Mouse (Mus musculus): ENCODE results near the gene Sec22b. TPM values are rescaled to one million over a fixed set of nuclear protein-coding genes. Genes with fewer than 3 reads are reported as not detected.

The Sec22b gene
- polyA plus RNA-seq, 1 experiment from 2014 or later, result 187 TPM

- WGBS, result 94% methylated on average over 10 of the region's 10 CpGs
- H3K27me3 ChIP-seq (replicated peaks; ENCODE audit: control insufficient read depth, insufficient read depth, low read length), result no peaks in the 10 kb centered on the region
- no peaks in the 10 kb centered on the region for H3K4me1 ChIP-seq (ENCODE audit: control insufficient read depth, insufficient read depth, low read length)
- no peak overlapping the region for H3K9ac ChIP-seq (ENCODE audit: low read depth, low read length)
- H3K27ac ChIP-seq (replicated peaks; ENCODE audit: low read depth, low read length), result no peak overlapping the region
- H3K4me3 ChIP-seq (ENCODE audit: low read depth, low read length), result no peak overlapping the region
- peaks cover 96% of the 10 kb centered on the region for H3K36me3 ChIP-seq (ENCODE audit: control insufficient read depth, insufficient read depth, low read length)
- ATAC-seq (ENCODE audit: low read depth) (no peak), DNase-seq (ENCODE audit: low spot score) (no peak)
- no peak overlapping the region for H3K4me2 ChIP-seq (ENCODE audit: low read depth, low read length)
- H3K9me3 ChIP-seq (ENCODE audit: control insufficient read depth, low read length), result no peaks in the 10 kb centered on the region
Observed at GRCm38 (mm10) chr3:97918885-97919550, 18.0 kb downstream of the Sec22b start.

GRCm38 (mm10) chr3:97925246-97925645 is 24.3 kb downstream of the Sec22b start:
- ATAC-seq (ENCODE audit: low read depth) (no peak), DNase-seq (ENCODE audit: low spot score) (no peak)
- Histone ChIP-seq H3K4me2 (ENCODE audit: low read depth, low read length) (no peak overlapping the region), H3K36me3 (ENCODE audit: control insufficient read depth, insufficient read depth, low read length) (peaks cover 38% of the 10 kb centered on the region), H3K4me1 (ENCODE audit: control insufficient read depth, insufficient read depth, low read length) (0 out of 2 replicates have a peak, but pooled peaks cover 5% of the 10 kb centered on the region), H3K27ac (replicated peaks; ENCODE audit: low read depth, low read length) (no peak overlapping the region), H3K9me3 (ENCODE audit: control insufficient read depth, low read length) (no peaks in the 10 kb centered on the region), H3K27me3 (replicated peaks; ENCODE audit: control insufficient read depth, insufficient read depth, low read length) (no peaks in the 10 kb centered on the region), H3K4me3 (ENCODE audit: low read depth, low read length) (no peak overlapping the region), H3K9ac (ENCODE audit: low read depth, low read length) (no peak overlapping the region)
- 90% methylated on average over 2 of the region's 2 CpGs for WGBS

- Histone ChIP-seq H3K9me3 (ENCODE audit: control insufficient read depth, low read length) (no peaks in the 10 kb centered on the region), H3K27ac (replicated peaks; ENCODE audit: low read depth, low read length) (no peak overlapping the region), H3K4me3 (ENCODE audit: low read depth, low read length) (no peak overlapping the region), H3K36me3 (ENCODE audit: control insufficient read depth, insufficient read depth, low read length) (peaks cover 18% of the 10 kb centered on the region; the same call in 1 of the 2 replicates), H3K27me3 (replicated peaks; ENCODE audit: control insufficient read depth, insufficient read depth, low read length) (no peaks in the 10 kb centered on the region), H3K4me1 (ENCODE audit: control insufficient read depth, insufficient read depth, low read length) (peaks cover 18% of the 10 kb centered on the region), H3K4me2 (ENCODE audit: low read depth, low read length) (no peak overlapping the region), H3K9ac (ENCODE audit: low read depth, low read length) (no peak overlapping the region)
- DNase-seq (ENCODE audit: low spot score), result no peak
- WGBS, result 74% methylated on average over 4 of the region's 4 CpGs
- ATAC-seq (ENCODE audit: low read depth), result no peak
Observed at GRCm38 (mm10) chr3:97927322-97927721, 26.3 kb downstream of the Sec22b start.

GRCm38 (mm10) chr3:97928968-97929858 is 28.2 kb downstream of the Sec22b start:
- H3K27ac ChIP-seq (replicated peaks; ENCODE audit: low read depth, low read length), result no peak overlapping the region
- no peak overlapping the region for H3K4me2 ChIP-seq (ENCODE audit: low read depth, low read length)
- ATAC-seq (ENCODE audit: low read depth) (peak; percentile 67), DNase-seq (ENCODE audit: low spot score) (peak; percentile 92)
- H3K9ac ChIP-seq (ENCODE audit: low read depth, low read length), result no peak overlapping the region
- H3K4me3 ChIP-seq (ENCODE audit: low read depth, low read length), result no peak overlapping the region
- H3K9me3 ChIP-seq (ENCODE audit: control insufficient read depth, low read length), result no peaks in the 10 kb centered on the region
- H3K36me3 ChIP-seq (ENCODE audit: control insufficient read depth, insufficient read depth, low read length), result no peaks in the 10 kb centered on the region
- H3K27me3 ChIP-seq (replicated peaks; ENCODE audit: control insufficient read depth, insufficient read depth, low read length), result no peaks in the 10 kb centered on the region
- WGBS, result 53% methylated on average over 9 of the region's 9 CpGs
- H3K4me1 ChIP-seq (ENCODE audit: control insufficient read depth, insufficient read depth, low read length), result peaks cover 33% of the 10 kb centered on the region

- no peak overlapping the region for H3K27ac ChIP-seq (replicated peaks; ENCODE audit: low read depth, low read length)
- DNase-seq (ENCODE audit: low spot score) (peak; percentile 62), ATAC-seq (ENCODE audit: low read depth) (no peak)
- 25% methylated on average over 12 of the region's 12 CpGs for WGBS
- no peaks in the 10 kb centered on the region for H3K36me3 ChIP-seq (ENCODE audit: control insufficient read depth, insufficient read depth, low read length)
- H3K4me2 ChIP-seq (ENCODE audit: low read depth, low read length), result peak overlapping the region; percentile 30
- 0 out of 2 replicates have a peak overlapping the region, but pooled peaks have one; percentile 2 for H3K9ac ChIP-seq (ENCODE audit: low read depth, low read length)
- H3K27me3 ChIP-seq (replicated peaks; ENCODE audit: control insufficient read depth, insufficient read depth, low read length), result no peaks in the 10 kb centered on the region
- peaks cover 33% of the 10 kb centered on the region for H3K4me1 ChIP-seq (ENCODE audit: control insufficient read depth, insufficient read depth, low read length)
- no peaks in the 10 kb centered on the region for H3K9me3 ChIP-seq (ENCODE audit: control insufficient read depth, low read length)
- no peak overlapping the region for H3K4me3 ChIP-seq (ENCODE audit: low read depth, low read length)
Observed at GRCm38 (mm10) chr3:97930141-97930786, 29.3 kb downstream of the Sec22b start.

- H3K9ac ChIP-seq (ENCODE audit: low read depth, low read length), result 0 out of 2 replicates have a peak overlapping the region, but pooled peaks have one; percentile 2
- peak overlapping the region; percentile 30; the same call in 1 of the 2 replicates for H3K4me2 ChIP-seq (ENCODE audit: low read depth, low read length)
- ATAC-seq (ENCODE audit: low read depth) (no peak), DNase-seq (ENCODE audit: low spot score) (no peak)
- no peak overlapping the region for H3K27ac ChIP-seq (replicated peaks; ENCODE audit: low read depth, low read length)
- no peak overlapping the region for H3K4me3 ChIP-seq (ENCODE audit: low read depth, low read length)
- no peaks in the 10 kb centered on the region for H3K36me3 ChIP-seq (ENCODE audit: control insufficient read depth, insufficient read depth, low read length)
- no peaks in the 10 kb centered on the region for H3K9me3 ChIP-seq (ENCODE audit: control insufficient read depth, low read length)
- H3K27me3 ChIP-seq (replicated peaks; ENCODE audit: control insufficient read depth, insufficient read depth, low read length), result no peaks in the 10 kb centered on the region
- 75% methylated on average over 8 of the region's 8 CpGs for WGBS
- peaks cover 33% of the 10 kb centered on the region for H3K4me1 ChIP-seq (ENCODE audit: control insufficient read depth, insufficient read depth, low read length)
Observed at GRCm38 (mm10) chr3:97930787-97931158, 29.8 kb downstream of the Sec22b start.

GRCm38 (mm10) chr3:97931310-97931885 is 30.4 kb downstream of the Sec22b start:
- ATAC-seq (ENCODE audit: low read depth) (no peak), DNase-seq (ENCODE audit: low spot score) (no peak)
- Histone ChIP-seq H3K9ac (ENCODE audit: low read depth, low read length) (no peak overlapping the region), H3K27ac (replicated peaks; ENCODE audit: low read depth, low read length) (no peak overlapping the region), H3K27me3 (replicated peaks; ENCODE audit: control insufficient read depth, insufficient read depth, low read length) (no peaks in the 10 kb centered on the region), H3K9me3 (ENCODE audit: control insufficient read depth, low read length) (no peaks in the 10 kb centered on the region), H3K36me3 (ENCODE audit: control insufficient read depth, insufficient read depth, low read length) (no peaks in the 10 kb centered on the region), H3K4me1 (ENCODE audit: control insufficient read depth, insufficient read depth, low read length) (peaks cover 33% of the 10 kb centered on the region), H3K4me2 (ENCODE audit: low read depth, low read length) (no peak overlapping the region), H3K4me3 (ENCODE audit: low read depth, low read length) (no peak overlapping the region)
- WGBS, result 78% methylated on average over 7 of the region's 7 CpGs

- Histone ChIP-seq H3K4me2 (ENCODE audit: low read depth, low read length) (peak overlapping the region; percentile 27; the same call in 1 of the 2 replicates), H3K36me3 (ENCODE audit: control insufficient read depth, insufficient read depth, low read length) (no peaks in the 10 kb centered on the region), H3K4me3 (ENCODE audit: low read depth, low read length) (no peak overlapping the region), H3K27ac (replicated peaks; ENCODE audit: low read depth, low read length) (no peak overlapping the region), H3K9ac (ENCODE audit: low read depth, low read length) (no peak overlapping the region), H3K4me1 (ENCODE audit: control insufficient read depth, insufficient read depth, low read length) (peaks cover 33% of the 10 kb centered on the region), H3K27me3 (replicated peaks; ENCODE audit: control insufficient read depth, insufficient read depth, low read length) (no peaks in the 10 kb centered on the region), H3K9me3 (ENCODE audit: control insufficient read depth, low read length) (no peaks in the 10 kb centered on the region)
- DNase-seq (ENCODE audit: low spot score), result no peak
- no peak for ATAC-seq (ENCODE audit: low read depth)
- WGBS, result 16% methylated on average over 10 of the region's 10 CpGs
Observed at GRCm38 (mm10) chr3:97932131-97932530, 31.1 kb downstream of the Sec22b start.

Measured in embryonic facial prominence, embryonic 14.5 days (tissue).